Comparison of ENCODE assay signal across 15 mouse cellular contexts in the genomic region with DNA sequence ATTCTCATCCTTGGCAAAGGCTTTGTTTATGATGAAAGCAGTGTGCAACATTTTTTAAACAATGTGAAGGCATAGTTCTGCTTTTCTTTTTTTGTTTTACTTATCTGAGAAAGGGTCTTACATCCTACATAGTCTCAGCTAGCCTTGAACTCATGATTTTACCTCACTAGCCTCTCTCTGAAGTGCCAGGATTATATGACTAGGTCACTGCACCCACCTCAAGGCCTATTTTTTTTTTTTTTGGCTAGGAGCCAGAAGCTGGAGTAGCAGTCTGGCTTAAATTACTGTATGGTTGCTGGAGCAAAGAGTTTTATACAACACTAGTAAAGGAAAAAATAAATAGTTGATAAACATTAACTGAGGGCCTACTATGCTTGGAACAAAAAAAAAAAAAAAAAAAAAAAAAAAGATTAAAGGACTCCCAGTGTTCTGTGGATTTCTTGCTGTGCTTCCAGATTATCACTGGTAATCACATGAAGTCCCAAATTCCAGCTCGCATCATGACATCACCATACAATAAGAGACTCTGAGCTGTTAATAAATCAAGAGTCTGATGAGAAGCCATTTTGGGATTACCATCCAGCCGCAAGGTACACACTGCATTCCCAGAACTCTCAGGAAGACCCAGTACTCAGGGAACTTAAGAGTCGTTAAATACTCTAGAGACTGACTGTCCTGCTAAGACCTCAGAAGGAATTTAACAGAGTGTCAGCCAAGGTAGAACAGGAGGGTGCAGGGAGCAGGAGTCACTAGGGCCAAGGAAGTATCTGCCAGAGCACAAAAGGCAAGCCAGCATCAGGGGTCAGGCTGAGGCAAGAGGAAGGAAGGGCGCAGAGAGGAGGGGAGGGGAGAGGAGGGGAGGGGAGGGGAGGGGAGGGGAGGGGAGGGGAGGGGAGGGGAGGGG. TPM values are rescaled to one million over a fixed set of nuclear protein-coding genes. Genes with fewer than 3 reads are reported as not detected.
DNase-seq lines count a peak whose midpoint lies in the region; ATAC-seq lines count a peak whose summit lies in the region.
"Had no signal": no experiment of that assay in that cellular context is flagged by ENCODE, and none has a peak within 500 bp of the region (broad histone marks: within the 10 kb centered on the region; RNA-seq: fewer than 3 reads in every experiment).

No protein-coding gene starts in this region.

- H3K27ac ChIP-seq in liver, embryonic 16.5 days (ENCODE audit: low read length) = peak overlapping the region; percentile 84
- H3K27ac ChIP-seq: embryonic facial prominence, embryonic 15.5 days; heart, embryonic 15.5 days; hindbrain, postnatal 0 days; neural tube, embryonic 15.5 days had no signal

- H3K4me1 ChIP-seq in liver, embryonic 16.5 days (ENCODE audit: control insufficient read depth, low read depth, low read length) = peaks cover 59% of the 10 kb centered on the region

- 66% methylated on average over 3 of the region's 4 CpGs for WGBS in liver, embryonic 16.5 days (ENCODE audit: insufficient replicate concordance)

- no peaks in the 10 kb centered on the region for H3K9me3 ChIP-seq in liver, embryonic 16.5 days (replicated peaks; ENCODE audit: control insufficient read depth, low read length)
- H3K9me3 ChIP-seq: embryonic facial prominence, embryonic 15.5 days; heart, embryonic 15.5 days; neural tube, embryonic 15.5 days had no signal

- no peak overlapping the region for H3K9ac ChIP-seq in liver, embryonic 16.5 days (ENCODE audit: low read depth, low read length)
- H3K9ac ChIP-seq: embryonic facial prominence, embryonic 15.5 days; heart, embryonic 15.5 days; neural tube, embryonic 15.5 days had no signal

- H3K4me3 ChIP-seq in liver, embryonic 16.5 days (ENCODE audit: low read depth, low read length) = no peak overlapping the region
- H3K4me3 ChIP-seq: embryonic facial prominence, embryonic 15.5 days; heart, embryonic 15.5 days; neural tube, embryonic 15.5 days had no signal

- ATAC-seq in liver, embryonic 16.5 days (ENCODE audit: low read depth) = no peak
- ATAC-seq: forebrain, embryonic 16.5 days; hindbrain, postnatal 0 days had no signal

- intact Hi-C loops in gastrocnemius, postnatal 14 days (cut with DNase I; ENCODE audit: low total_unique reads) = no loop called here

- DNase-seq in adrenal gland, postnatal 14 days = peak; percentile 40
- DNase-seq in adrenal gland, postnatal 4 days (ENCODE audit: low spot score in 2 of 2) = no peak
- peak; percentile 49 for DNase-seq in kidney, adult 9 months
- DNase-seq in kidney, adult 11 months = no peak
- peak; percentile 55 for DNase-seq in gastrocnemius, postnatal 14 days
- no peak for DNase-seq in layer of hippocampus, adult 9-10 months (ENCODE audit: low spot score)
- no peak for DNase-seq in left cerebral cortex, adult 9 months (ENCODE audit: low spot score in 2 of 2)
- DNase-seq: right cerebral cortex, adult 18-20 months; thymus, adult 18-20 months had no signal

- H3K36me3 ChIP-seq in liver, embryonic 16.5 days (ENCODE audit: control insufficient read depth, insufficient read depth) = no peaks in the 10 kb centered on the region
- H3K36me3 ChIP-seq: embryonic facial prominence, embryonic 15.5 days; heart, embryonic 15.5 days; neural tube, embryonic 15.5 days had no signal

- no peaks in the 10 kb centered on the region for H3K27me3 ChIP-seq in liver, embryonic 16.5 days (ENCODE audit: control insufficient read depth, insufficient read depth, low read depth, low read length)
- H3K27me3 ChIP-seq: embryonic facial prominence, embryonic 15.5 days; heart, embryonic 15.5 days; neural tube, embryonic 15.5 days had no signal

- 0 out of 2 replicates have a peak overlapping the region, but pooled peaks have one; percentile 17 for H3K4me2 ChIP-seq in liver, embryonic 16.5 days (ENCODE audit: low read depth, low read length)
- H3K4me2 ChIP-seq: embryonic facial prominence, embryonic 15.5 days; heart, embryonic 15.5 days; neural tube, embryonic 15.5 days had no signal

RNA-seq across cellular contexts. Expression of a gene that starts 49.0 kb away (rescaled TPM):
- 65.2 and 66.5 TPM in 2 replicates for total RNA-seq in adrenal gland, postnatal 14 days (2021)
- 10 to 100 TPM; 89.2 to 89.5 TPM for total RNA-seq in adrenal gland, postnatal 4 days (2021)
- total RNA-seq in gastrocnemius, postnatal 14 days (2021) = 10 to 100 TPM; 36.7 to 37.0 TPM
- 17.4 TPM in 2 replicates for polyA plus RNA-seq in liver, embryonic 16.5 days (2015; fragmentation: Nextera tagmentation; extraction: Ambion mirVana)

Comparison
In these comparisons a context has a peak if more than half of its experiments do, and no peak if none do; other contexts are left out.
1. DNase-seq: peak in adrenal gland, postnatal 14 days (single experiment), kidney, adult 9 months (single experiment) and gastrocnemius, postnatal 14 days (single experiment); none in adrenal gland, postnatal 4 days (0 of 2), kidney, adult 11 months (single experiment), layer of hippocampus, adult 9-10 months (single experiment) and left cerebral cortex, adult 9 months (0 of 2).